Mouse (Mus musculus) v-Abl transformed pro-B cells (cell line): ENCODE results near the gene BC030867.

Experiments used
- in situ Hi-C, 2 experiments: fragments of 400-800 bp; cut with MboI; formaldehyde crosslinking; loops; one replicate each; pipeline ENCODE4 v1.15.1; 2025; ENCODE audit not compliant: unreplicated experiment in 2 of 2

BC030867 gene

GRCm38 (mm10) chr11:102304141-102304540 is 55.5 kb downstream of the BC030867 start:
- in situ Hi-C loops, result loop anchor here (5.0 to 10.0 kb wide), 2 partner anchors 108 to 131 kb away; partner anchors contain the start of gene Grn (in 1 of the 2)

GRCm38 (mm10) chr11:102305359-102305758 is 56.7 kb downstream of the BC030867 start:
- in situ Hi-C loops, result loop anchor here in 1 of 2 experiments (5.0 to 10.0 kb wide), 2 partner anchors 107 to 129 kb away; partner anchors contain the start of gene Grn

GRCm38 (mm10) chr11:102308104-102308503 is 59.4 kb downstream of the BC030867 start:
- in situ Hi-C loops, result loop anchor here in 1 of 2 experiments (5.0 to 10.0 kb wide), 2 partner anchors 104 to 127 kb away; partner anchors contain the start of gene Grn

- in situ Hi-C loops, result loop anchor here in 1 of 2 experiments (5.0 to 10.0 kb wide), 2 partner anchors 103 to 126 kb away; partner anchors contain the start of gene Grn
Observed at GRCm38 (mm10) chr11:102308979-102309378, 60.3 kb downstream of the BC030867 start.

- in situ Hi-C loops, result loop anchor here in 1 of 2 experiments (5.0 to 10.0 kb wide), 2 partner anchors 102 to 125 kb away; partner anchors contain the start of gene Grn
Observed at GRCm38 (mm10) chr11:102309821-102310617, 61.3 kb downstream of the BC030867 start.

- in situ Hi-C loops, result no loop called here
Observed at GRCm38 (mm10) chr11:102310768-102311695, 62.4 kb downstream of the BC030867 start.

- in situ Hi-C loops, result no loop called here
Observed at GRCm38 (mm10) chr11:102311966-102312365, 63.3 kb downstream of the BC030867 start.

GRCm38 (mm10) chr11:102312586-102312985 is 63.9 kb downstream of the BC030867 start:
- in situ Hi-C loops, result no loop called here

- in situ Hi-C loops, result no loop called here
Observed at GRCm38 (mm10) chr11:102314321-102314720, 65.6 kb downstream of the BC030867 start.
